Mouse (Mus musculus) embryonic facial prominence, embryonic 11.5 days (tissue): ENCODE data around the gene Gm45194. TPM values are rescaled to one million over a fixed set of nuclear protein-coding genes. Genes with fewer than 3 reads are reported as not detected.

Experiments used
- ATAC-seq: fragments of 200-750 bp; cut with Nextera tagmentation; replicated peaks from 2 replicates; pipeline ENCODE4 v1.8.0; 2017; ENCODE audit warnings: low read depth; ENCODE audit not compliant: insufficient number of reproducible peaks, low FRiP score, low TSS enrichment
- DNase-seq: peaks from one replicate; pipeline ENCODE4 v3.0.0-alpha.2; 2015; ENCODE audit warnings: low spot score
- H3K27ac ChIP-seq: fragments of 300-500 bp; sonication (generic); replicated peaks from 2 replicates; pipeline ENCODE4 v1.5.1; 2014; ENCODE audit warnings: mild to moderate bottlenecking, low read depth, low read length, control low read depth
- H3K27me3 ChIP-seq: fragments of 300-500 bp; sonication (generic); 2 replicates; pipeline ENCODE4 v1.6.1; 2014; ENCODE audit warnings: mild to moderate bottlenecking, low read length, moderate library complexity, mixed read lengths; ENCODE audit not compliant: control insufficient read depth, insufficient read depth
- H3K36me3 ChIP-seq: fragments of 300-500 bp; sonication (generic); replicated peaks from 2 replicates; pipeline ENCODE4 v1.6.1; 2014; ENCODE audit warnings: low read depth, mild to moderate bottlenecking, low read length, moderate library complexity, mixed read lengths; ENCODE audit not compliant: control insufficient read depth, insufficient read depth
- H3K4me1 ChIP-seq: fragments of 300-500 bp; sonication (generic); 2 replicates; pipeline ENCODE4 v1.6.1; 2014; ENCODE audit warnings: low read length, mixed read lengths; ENCODE audit not compliant: control insufficient read depth, insufficient read depth
- H3K4me2 ChIP-seq: fragments of 300-500 bp; sonication (generic); 2 replicates; pipeline ENCODE4 v1.6.1; 2014; ENCODE audit warnings: low read depth, mild to moderate bottlenecking, control low read depth, low read length, moderate library complexity
- H3K4me3 ChIP-seq: fragments of 300-500 bp; sonication (generic); 2 replicates; pipeline ENCODE4 v1.5.1; 2014; ENCODE audit warnings: low read depth, low read length, control low read depth
- H3K9ac ChIP-seq: fragments of 300-500 bp; sonication (generic); replicated peaks from 2 replicates; pipeline ENCODE4 v1.6.1; 2014; ENCODE audit warnings: mild to moderate bottlenecking, control low read depth, low read length
- H3K9me3 ChIP-seq: fragments of 300-500 bp; sonication (generic); replicated peaks from 2 replicates; pipeline ENCODE4 v1.6.1; 2016; ENCODE audit warnings: mild to moderate bottlenecking, low read length, inconsistent platforms, mixed read lengths; ENCODE audit not compliant: control insufficient read depth
- WGBS: fragments of 180-500 bp; shearing (Covaris S2); extraction: QIAGEN DNeasy Blood & Tissue Kit; methylation state at CpG from one replicate; pipeline ENCODE4 v1.1.7; 2014; 5-methylcytosine and 5-hydroxymethylcytosine counted together
- polyA plus RNA-seq: library from polyadenylated mRNA; unstranded; fragments of >200 nt; fragmentation: Nextera tagmentation; extraction: Ambion mirVana; gene quantifications from 2 replicates; pipeline ENCODE4 v1.2.1, GENCODE M21; 2014

Gm45194 gene
- polyA plus RNA-seq, result 0.25 and 0.36 TPM in 2 replicates

GRCm38 (mm10) chrX:111891089-111891488 is at the start of gene Gm45194:
Gene Gm45194 (plus strand): TSS chrX:111891389.
- no peak within 1 kb of the TSS for H3K27ac ChIP-seq
- no peak within 1 kb of the TSS for H3K9ac ChIP-seq
- H3K4me1 ChIP-seq, result no peaks in the 10 kb centered on the region
- H3K36me3 ChIP-seq, result no peaks in the 10 kb centered on the region
- H3K4me3 ChIP-seq, result no peak within 1 kb of the TSS
- no peak for DNase-seq
- 41% methylated on average over 2 of the region's 2 CpGs for WGBS
- no peaks in the 10 kb centered on the region; the same call in 1 of the 2 replicates for H3K27me3 ChIP-seq
- H3K9me3 ChIP-seq, result no peaks in the 10 kb centered on the region
- H3K4me2 ChIP-seq, result no peak within 1 kb of the TSS
- no peak for ATAC-seq

GRCm38 (mm10) chrX:111855878-111856277 is 35.3 kb upstream of the Gm45194 start:
- 68% methylated on average over 3 of the region's 3 CpGs for WGBS
- Histone ChIP-seq H3K4me2 (no peak overlapping the region), H3K27me3 (no peaks in the 10 kb centered on the region), H3K9me3 (no peaks in the 10 kb centered on the region), H3K36me3 (no peaks in the 10 kb centered on the region), H3K4me3 (no peak overlapping the region), H3K27ac (no peak overlapping the region), H3K9ac (no peak overlapping the region), H3K4me1 (no peaks in the 10 kb centered on the region)
- DNase-seq (no peak), ATAC-seq (no peak)

DNA sequence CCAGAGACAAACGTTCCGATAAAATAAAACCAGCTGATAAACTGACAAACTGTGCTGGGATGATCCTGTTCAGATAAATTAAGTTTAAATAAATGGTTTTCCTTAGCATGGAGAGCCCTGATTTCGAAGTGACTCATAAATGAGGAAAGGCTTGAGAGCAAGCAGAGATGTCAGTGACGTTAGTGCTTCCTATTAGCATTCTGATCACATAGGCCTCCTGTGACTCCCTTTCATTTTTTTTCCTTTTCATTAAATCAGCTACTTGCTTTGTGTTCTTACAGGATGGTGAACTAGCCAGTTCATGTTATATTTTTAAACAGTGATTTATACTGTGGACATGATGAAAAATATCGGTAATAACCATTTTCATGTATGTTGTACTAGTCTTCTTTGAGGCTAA is 9.9 kb upstream of the Gm45194 start:
- Histone ChIP-seq H3K9ac (no peak overlapping the region), H3K9me3 (no peaks in the 10 kb centered on the region), H3K4me1 (no peaks in the 10 kb centered on the region), H3K4me3 (no peak overlapping the region), H3K4me2 (no peak overlapping the region), H3K27ac (no peak overlapping the region), H3K36me3 (no peaks in the 10 kb centered on the region), H3K27me3 (no peaks in the 10 kb centered on the region)
- no peak for ATAC-seq
- DNase-seq, result no peak
- whole genome bisulfite sequencing, result 80% methylated on average over 5 of the region's 5 CpGs

GRCm38 (mm10) chrX:111894321-111895050 is 3.3 kb downstream of the Gm45194 start:
- H3K27me3 ChIP-seq, result no peaks in the 10 kb centered on the region; the same call in 1 of the 2 replicates

GRCm38 (mm10) chrX:111895084-111895779 is 4.0 kb downstream of the Gm45194 start:
- Histone ChIP-seq H3K4me2 (peak overlapping the region; percentile 67), H3K27ac (no peak overlapping the region), H3K27me3 (no peaks in the 10 kb centered on the region; the same call in 1 of the 2 replicates), H3K9me3 (no peaks in the 10 kb centered on the region), H3K4me1 (no peaks in the 10 kb centered on the region), H3K36me3 (no peaks in the 10 kb centered on the region), H3K9ac (0 out of 2 replicates have a peak overlapping the region, but pooled peaks have one; percentile 34), H3K4me3 (peak overlapping the region; percentile 33)
- WGBS, result 23% methylated on average over 34 of the region's 70 CpGs
- ATAC-seq (peak; percentile 59; the same call in 1 of the 2 replicates), DNase-seq (peak; percentile 8)

More at GRCm38 (mm10) chrX:111894321-111895050, 3.3 kb downstream of the Gm45194 start:
- no peaks in the 10 kb centered on the region for H3K4me1 ChIP-seq
- peak overlapping the region; percentile 67 for H3K4me2 ChIP-seq
- ATAC-seq, result 0 out of 2 replicates have a peak, but pooled peaks have one; percentile 6
- DNase-seq, result peak; percentile 36
- 16% methylated on average over 59 of the region's 71 CpGs for WGBS
- no peaks in the 10 kb centered on the region for H3K36me3 ChIP-seq
- 0 out of 2 replicates have a peak overlapping the region, but pooled peaks have one; percentile 34 for H3K9ac ChIP-seq
- H3K27ac ChIP-seq, result no peak overlapping the region
- peak overlapping the region; percentile 33 for H3K4me3 ChIP-seq
- H3K9me3 ChIP-seq, result no peaks in the 10 kb centered on the region

- DNase-seq (no peak), ATAC-seq (no peak)
- Histone ChIP-seq H3K4me2 (no peak overlapping the region), H3K4me3 (no peak overlapping the region), H3K27ac (no peak overlapping the region), H3K9me3 (no peaks in the 10 kb centered on the region), H3K4me1 (no peaks in the 10 kb centered on the region), H3K36me3 (no peaks in the 10 kb centered on the region), H3K27me3 (no peaks in the 10 kb centered on the region), H3K9ac (no peak overlapping the region)
Observed at GRCm38 (mm10) chrX:111917422-111917821, 26.2 kb downstream of the Gm45194 start.

DNA sequence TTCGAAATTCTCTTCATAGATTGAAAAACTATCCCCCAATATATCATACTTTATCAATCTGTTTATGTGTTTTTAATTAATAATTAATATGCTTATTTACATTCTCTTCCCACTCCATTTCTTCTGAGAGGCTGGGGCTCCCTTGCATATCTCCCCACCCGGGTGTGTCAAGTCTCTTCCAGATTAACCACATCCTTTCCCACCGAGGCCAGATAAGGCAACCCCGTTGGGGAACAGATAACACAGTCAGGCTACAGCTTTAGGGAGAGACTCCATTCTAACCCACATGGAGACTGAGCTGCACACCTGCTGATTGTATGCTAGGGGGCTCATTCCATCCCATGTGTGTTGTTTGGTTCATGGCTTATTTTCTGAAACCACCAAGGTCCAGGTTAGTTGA is 69.7 kb downstream of the Gm45194 start:
- WGBS, result 80% methylated on average over 4 of the region's 4 CpGs
- Histone ChIP-seq H3K36me3 (no peaks in the 10 kb centered on the region), H3K27me3 (no peaks in the 10 kb centered on the region), H3K4me3 (no peak overlapping the region), H3K27ac (no peak overlapping the region), H3K9ac (no peak overlapping the region), H3K4me1 (no peaks in the 10 kb centered on the region), H3K9me3 (no peaks in the 10 kb centered on the region), H3K4me2 (no peak overlapping the region)
- ATAC-seq, result no peak
- no peak for DNase-seq

GRCm38 (mm10) chrX:111999661-112000060 is 108.5 kb downstream of the Gm45194 start:
- ATAC-seq (no peak), DNase-seq (no peak)
- H3K27ac ChIP-seq, result no peak overlapping the region
- WGBS, result 41% methylated on average over 1 of the region's 1 CpGs
- H3K4me3 ChIP-seq, result no peak overlapping the region
- no peaks in the 10 kb centered on the region for H3K27me3 ChIP-seq
- no peaks in the 10 kb centered on the region for H3K4me1 ChIP-seq
- no peak overlapping the region for H3K4me2 ChIP-seq
- no peak overlapping the region for H3K9ac ChIP-seq
- no peaks in the 10 kb centered on the region for H3K9me3 ChIP-seq
- no peaks in the 10 kb centered on the region for H3K36me3 ChIP-seq
